Mouse (Mus musculus) heart, adult 18-20 months (tissue): ENCODE data around the gene Mup16. TPM values are rescaled to one million over a fixed set of nuclear protein-coding genes. Genes with fewer than 3 reads are reported as not detected.
"Not testable (repeated sequence)": the region's sequence is repeated elsewhere in the genome, so short reads cannot be mapped to it uniquely, and the experiment has no call there.

Experiments used
- DNase-seq, 2 experiments: peaks; one replicate each; pipeline ENCODE4 v3.0.0; 2021 to 2022; ENCODE audit warnings: mixed read lengths in 1 of 2
- long read RNA-seq, 2 experiments: library from polyadenylated mRNA; stranded (forward); transcript quantifications; one replicate each; pipeline ENCODE4 v2.0.0; 2021
- total RNA-seq, 2 experiments: library from RNA; stranded (reverse); gene quantifications; 2 replicates each; pipeline ENCODE4 v1.2.3; 2021

Mup16 gene
- total RNA-seq = 1 to 10 TPM in 1 of 2 experiments, not detected in 1; 1.4 TPM
- long read RNA-seq, experiment 1 = 0 reads
- long read RNA-seq, experiment 2 = 0 reads

GRCm38 (mm10) chr4:61519431-61519830, at the start of gene Mup16:
Gene Mup16, minus strand, starts transcription at chr4:61519531.
- not testable (repeated sequence) for DNase-seq

- not testable (repeated sequence) for DNase-seq
These were observed 36.6 kb upstream of the Mup16 start for GRCm38 (mm10) chr4:61555887-61556286.

Other genes starting within 250 kb of the Mup16 start
- not detected for gene Mup14, start 215.5 kb downstream of the Mup16 start, total RNA-seq
- gene Mup15, start 79.8 kb downstream of the Mup16 start, total RNA-seq = not detected
- gene Mup17, start 76.3 kb upstream of the Mup16 start, total RNA-seq = not detected
- not detected for gene Mup18, start 154.6 kb upstream of the Mup16 start, total RNA-seq